Mouse (Mus musculus) small intestine, adult 10 weeks (tissue): Measurements from ENCODE around the gene Btg3. TPM values are rescaled to one million over a fixed set of nuclear protein-coding genes. Genes with fewer than 3 reads are reported as not detected.

Source experiments
- polyA plus RNA-seq: library from polyadenylated mRNA; stranded (reverse); fragments of 350-450 nt; fragmentation: Illumina TruSeq; extraction: RNeasy Lipid Tissue Mini Kit (QIAGEN cat#74804); gene quantifications from one replicate; pipeline ENCODE4 v1.2.3, GENCODE M21; 2014; ENCODE audit warnings: low replicate concordance

The Btg3 gene
- 14.8 TPM for polyA plus RNA-seq

GRCm38 (mm10) chr16:78376745-78377570 is at the start of gene Btg3:
Btg3 (minus strand) TSS chr16:78377192.

GRCm38 (mm10) chr16:78301183-78301830 is 75.7 kb downstream of the Btg3 start, which contains the start of gene Cxadr:
Cxadr (plus strand) TSS chr16:78301489.

Other genes starting within 250 kb of the Btg3 start
- gene Cxadr, start 75.7 kb downstream of the Btg3 start, polyA plus RNA-seq = 119 TPM
- gene D16Ertd472e, start 199.5 kb upstream of the Btg3 start, polyA plus RNA-seq = 2.9 TPM